In the genomic region with DNA sequence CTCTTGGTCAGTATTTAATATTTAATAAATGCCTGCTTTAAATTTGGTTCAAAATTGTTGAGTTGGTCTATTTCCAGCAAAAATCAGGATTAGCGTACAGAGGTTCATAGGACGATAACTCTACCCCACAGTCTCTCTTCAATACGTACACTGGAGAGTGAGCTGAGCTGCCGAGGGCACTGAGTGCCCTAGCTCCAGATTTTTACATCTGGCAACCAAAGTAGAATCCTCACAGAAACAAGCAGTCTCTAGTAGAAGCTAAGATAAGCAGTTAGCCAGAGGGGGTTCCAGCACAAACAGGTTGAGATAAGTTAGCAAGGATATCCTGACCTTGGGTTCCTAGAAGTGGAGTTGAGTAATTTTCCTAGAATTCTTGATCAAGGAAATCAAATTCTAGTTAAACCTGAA, we compare ENCODE assay signal across 8 mouse cellular contexts. TPM values are rescaled to one million over a fixed set of nuclear protein-coding genes. Genes with fewer than 3 reads are reported as not detected.
DNase-seq lines count a peak whose midpoint lies in the region; ATAC-seq and TF ChIP-seq lines count a peak whose summit lies in the region.

No protein-coding gene starts in this region.

- H3K4me3 ChIP-seq in kidney, embryonic 15.5 days (replicated peaks), result peak overlapping the region; percentile 84
- peak overlapping the region; percentile 79 for H3K4me3 ChIP-seq in midbrain, postnatal 0 days (ENCODE audit: low read depth, low read length)

- no peaks in the 10 kb centered on the region for H3K27me3 ChIP-seq in kidney, embryonic 15.5 days
- no peaks in the 10 kb centered on the region for H3K27me3 ChIP-seq in midbrain, postnatal 0 days (ENCODE audit: insufficient read depth, low read length)

- H3K4me2 ChIP-seq in kidney, embryonic 15.5 days, result peak overlapping the region; percentile 67
- peak overlapping the region; percentile 58 for H3K4me2 ChIP-seq in midbrain, postnatal 0 days (ENCODE audit: low read depth, low read length, poor library complexity, severe bottlenecking)

- 8% methylated on average over 4 of the region's 4 CpGs for WGBS in kidney, embryonic 15.5 days
- 3% methylated on average over 4 of the region's 4 CpGs for WGBS in midbrain, postnatal 0 days

- H3K4me1 ChIP-seq in kidney, embryonic 15.5 days, result peaks cover 5% of the 10 kb centered on the region; the same call in 1 of the 2 replicates
- H3K4me1 ChIP-seq in midbrain, postnatal 0 days (ENCODE audit: insufficient read depth, low read length), result no peaks in the 10 kb centered on the region

- peak overlapping the region; percentile 63 for H3K9ac ChIP-seq in kidney, embryonic 15.5 days
- H3K9ac ChIP-seq in midbrain, postnatal 0 days (replicated peaks; ENCODE audit: low read length, poor library complexity, severe bottlenecking), result peak overlapping the region; percentile 60

- no peak for TF ChIP-seq CTCF in midbrain, postnatal 0 days (IDR thresholded peaks at IDR 0.05)

- H3K27ac ChIP-seq in kidney, embryonic 15.5 days, result peak overlapping the region; percentile 38
- peak overlapping the region; percentile 69 for H3K27ac ChIP-seq in midbrain, postnatal 0 days (ENCODE audit: low read depth, low read length)

- no peak for DNase-seq in kidney, adult 9 months
- DNase-seq in c-Kit-positive CD71-positive TER-119-positive erythroid progenitor cells, embryonic 14.5 days (ENCODE audit: low spot score), result peak; percentile 83
- no peak for DNase-seq in midbrain, postnatal 0 days (ENCODE audit: low spot score)
- DNase-seq in Muller cell, postnatal 12 days (ENCODE audit: inconsistent ontology term), result no peak
- no peak for DNase-seq in adrenal gland, adult 2 months
- no peak for DNase-seq in cerebellum, adult 9-11 months

- ATAC-seq in kidney, embryonic 15.5 days (replicated peaks; ENCODE audit: low FRiP score), result peak; percentile 83
- ATAC-seq in inflammation-experienced regulatory T-cells, adult 6 months, result peak; percentile 45
- ATAC-seq in midbrain, postnatal 0 days (ENCODE audit: low FRiP score), result peak; percentile 75

- peaks cover 25% of the 10 kb centered on the region for H3K36me3 ChIP-seq in kidney, embryonic 15.5 days
- no peaks in the 10 kb centered on the region for H3K36me3 ChIP-seq in midbrain, postnatal 0 days (ENCODE audit: insufficient read depth, low read length)

- peaks cover 8% of the 10 kb centered on the region; the same call in 1 of the 2 replicates for H3K9me3 ChIP-seq in kidney, embryonic 15.5 days (replicated peaks)
- no peaks in the 10 kb centered on the region; the same call in 1 of the 2 replicates for H3K9me3 ChIP-seq in midbrain, postnatal 0 days (ENCODE audit: low read length)

RNA-seq across cellular contexts. Expression of a gene that starts 0.4 kb away (rescaled TPM):
- 4.8 and 5.6 TPM in 2 replicates for polyA plus RNA-seq in kidney, embryonic 15.5 days (2015; fragmentation: Nextera tagmentation; extraction: Ambion mirVana)
- 10 to 100 TPM in 1 of 3 experiments, 1 to 10 TPM in 2; 5.5 to 10.0 (median 7.5) TPM for polyA plus RNA-seq in inflammation-experienced regulatory T-cells, adult 6 months (2017; shearing (Covaris generic))
- 11.2 and 12.9 TPM in 2 replicates for total RNA-seq in midbrain, postnatal 0 days (2014; rRNA removed)
- 4.2 and 5.5 TPM in 2 replicates for polyA plus RNA-seq in midbrain, postnatal 0 days (2015; fragmentation: Nextera tagmentation; extraction: Ambion mirVana)
- 10 to 100 TPM; 22.7 to 25.7 TPM for total RNA-seq in adrenal gland, adult 2 months (2021)
- polyA plus RNA-seq in adrenal gland, adult 2 months (2012; rRNA removed), result 0.75 and 1.2 TPM in 2 replicates

RNA-seq across cellular contexts. Expression of a gene that starts 20.0 kb away (rescaled TPM):
- 45.2 and 51.3 TPM in 2 replicates for polyA plus RNA-seq in kidney, embryonic 15.5 days (2015; fragmentation: Nextera tagmentation; extraction: Ambion mirVana)
- polyA plus RNA-seq in inflammation-experienced regulatory T-cells, adult 6 months (2017; shearing (Covaris generic)), result 100 to 1,000 TPM in 1 of 3 experiments, 10 to 100 TPM in 2; 59.0 to 116 (median 71.4) TPM
- total RNA-seq in midbrain, postnatal 0 days (2014; rRNA removed), result 24.1 and 36.5 TPM in 2 replicates
- polyA plus RNA-seq in midbrain, postnatal 0 days (2015; fragmentation: Nextera tagmentation; extraction: Ambion mirVana), result 29.2 and 37.3 TPM in 2 replicates
- total RNA-seq in adrenal gland, adult 2 months (2021), result 10 to 100 TPM; 13.9 to 16.5 TPM
- 104 and 123 TPM in 2 replicates for polyA plus RNA-seq in adrenal gland, adult 2 months (2012; rRNA removed)

RNA-seq across cellular contexts. Expression of a gene that starts 20.2 kb away (rescaled TPM):
- polyA plus RNA-seq in kidney, embryonic 15.5 days (2015; fragmentation: Nextera tagmentation; extraction: Ambion mirVana), result 12.8 and 12.9 TPM in 2 replicates
- polyA plus RNA-seq in inflammation-experienced regulatory T-cells, adult 6 months (2017; shearing (Covaris generic)), result 1 to 10 TPM; 4.0 to 8.1 (median 4.5) TPM
- 5.0 and 5.1 TPM in 2 replicates for total RNA-seq in midbrain, postnatal 0 days (2014; rRNA removed)
- 3.1 and 3.4 TPM in 2 replicates for polyA plus RNA-seq in midbrain, postnatal 0 days (2015; fragmentation: Nextera tagmentation; extraction: Ambion mirVana)
- total RNA-seq in adrenal gland, adult 2 months (2021), result 10 to 100 TPM in 1 of 2 experiments, 1 to 10 TPM in 1; 7.8 to 11.7 TPM
- 0.50 and 0.75 TPM in 2 replicates for polyA plus RNA-seq in adrenal gland, adult 2 months (2012; rRNA removed)

RNA-seq across cellular contexts. Expression of a gene that starts 39.0 kb away (rescaled TPM):
- 8.3 and 9.1 TPM in 2 replicates for polyA plus RNA-seq in kidney, embryonic 15.5 days (2015; fragmentation: Nextera tagmentation; extraction: Ambion mirVana)
- 10 to 100 TPM; 18.6 to 25.6 (median 23.7) TPM for polyA plus RNA-seq in inflammation-experienced regulatory T-cells, adult 6 months (2017; shearing (Covaris generic))
- 3.1 and 3.7 TPM in 2 replicates for total RNA-seq in midbrain, postnatal 0 days (2014; rRNA removed)
- 3.1 and 3.3 TPM in 2 replicates for polyA plus RNA-seq in midbrain, postnatal 0 days (2015; fragmentation: Nextera tagmentation; extraction: Ambion mirVana)
- total RNA-seq in adrenal gland, adult 2 months (2021), result 1 to 10 TPM; 4.2 to 5.9 TPM
- polyA plus RNA-seq in adrenal gland, adult 2 months (2012; rRNA removed), result 0.04 TPM in 1 of 2 replicates, not detected in the other

RNA-seq across cellular contexts. Expression of a gene that starts 55.9 kb away (rescaled TPM):
- 36.9 and 39.0 TPM in 2 replicates for polyA plus RNA-seq in kidney, embryonic 15.5 days (2015; fragmentation: Nextera tagmentation; extraction: Ambion mirVana)
- polyA plus RNA-seq in inflammation-experienced regulatory T-cells, adult 6 months (2017; shearing (Covaris generic)), result 10 to 100 TPM; 20.5 to 25.5 (median 21.2) TPM
- total RNA-seq in midbrain, postnatal 0 days (2014; rRNA removed), result 92.3 and 97.7 TPM in 2 replicates
- polyA plus RNA-seq in midbrain, postnatal 0 days (2015; fragmentation: Nextera tagmentation; extraction: Ambion mirVana), result 96.9 and 99.0 TPM in 2 replicates
- 100 to 1,000 TPM; 164 to 221 TPM for total RNA-seq in adrenal gland, adult 2 months (2021)
- polyA plus RNA-seq in adrenal gland, adult 2 months (2012; rRNA removed), result 77.6 and 98.7 TPM in 2 replicates
